8 mouse cellular contexts compared by ENCODE assay signal in the genomic region with DNA sequence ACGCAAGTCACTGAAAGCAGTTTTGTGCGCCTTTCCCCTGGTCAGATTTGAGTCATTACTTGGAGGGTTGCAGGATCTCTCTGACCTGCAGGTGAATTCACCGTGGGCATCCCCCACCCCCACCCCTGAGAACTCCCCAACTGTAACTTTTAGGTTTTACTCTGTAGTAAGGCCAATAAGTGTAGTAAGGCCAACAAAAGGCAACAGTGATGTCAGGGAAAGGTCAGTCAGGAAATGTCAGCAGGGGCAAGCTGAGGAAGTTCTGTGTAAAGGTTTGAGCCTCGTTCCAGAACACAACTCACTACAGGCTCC. TPM values are rescaled to one million over a fixed set of nuclear protein-coding genes. Genes with fewer than 3 reads are reported as not detected.
DNase-seq lines count a peak whose midpoint lies in the region; ATAC-seq and TF ChIP-seq lines count a peak whose summit lies in the region.

No protein-coding gene starts in this region.

- no peak for TF ChIP-seq POLR2A in olfactory bulb, adult 2 months (IDR thresholded peaks at IDR 0.05; ENCODE audit: insufficient read depth, low read depth, low read length)

- no peaks in the 10 kb centered on the region for H3K27me3 ChIP-seq in lung, embryonic 14.5 days (ENCODE audit: insufficient read depth, low read length)
- H3K27me3 ChIP-seq in limb, embryonic 13.5 days, result no peaks in the 10 kb centered on the region

- peak overlapping the region; percentile 89; the same call in 1 of the 2 replicates for H3K9ac ChIP-seq in lung, embryonic 14.5 days
- peak overlapping the region; percentile 89 for H3K9ac ChIP-seq in limb, embryonic 13.5 days

- no peak overlapping the region for H3K27ac ChIP-seq in lung, embryonic 14.5 days (ENCODE audit: low read depth)
- H3K27ac ChIP-seq in limb, embryonic 13.5 days, result no peak overlapping the region
- H3K27ac ChIP-seq in olfactory bulb, adult 2 months (ENCODE audit: insufficient read depth, low read depth, low read length), result no peak overlapping the region

- no peak for ATAC-seq in lung, embryonic 14.5 days (ENCODE audit: insufficient read depth)
- ATAC-seq in limb, embryonic 13.5 days (ENCODE audit: low FRiP score, low read depth), result no peak

- peak overlapping the region; percentile 95 for H3K4me3 ChIP-seq in lung, embryonic 14.5 days (ENCODE audit: low read depth, low read length)
- H3K4me3 ChIP-seq in limb, embryonic 13.5 days, result peak overlapping the region; percentile 95
- H3K4me3 ChIP-seq in olfactory bulb, adult 2 months (ENCODE audit: insufficient read depth, low read depth, low read length), result peak overlapping the region; percentile 80; the same call in 1 of the 2 replicates

- H3K9me3 ChIP-seq in lung, embryonic 14.5 days (ENCODE audit: low read depth, low read length), result no peaks in the 10 kb centered on the region
- H3K9me3 ChIP-seq in limb, embryonic 13.5 days, result no peaks in the 10 kb centered on the region

- TF ChIP-seq CTCF in lung, embryonic 14.5 days (IDR thresholded peaks at IDR 0.05; ENCODE audit: low read depth), result no peak
- TF ChIP-seq CTCF in olfactory bulb, adult 2 months (IDR thresholded peaks at IDR 0.05; ENCODE audit: insufficient read depth, low read depth, low read length), result no peak

- no peak for DNase-seq in lung, embryonic 14.5 days
- no peak for DNase-seq in lung, postnatal 36 days
- DNase-seq in fibroblast of lung, adult 2 months (ENCODE audit: low read depth), result peak; percentile 12
- DNase-seq in thymus, postnatal 25 days, result no peak
- DNase-seq in layer of hippocampus, adult 8-10 months (ENCODE audit: low spot score in 2 of 2), result no peak
- DNase-seq in layer of hippocampus, postnatal 25 days (ENCODE audit: extremely low spot score in 1 of 2, low spot score in 1 of 2), result no peak

- 0 out of 2 replicates have a peak, but pooled peaks cover 4% of the 10 kb centered on the region for H3K4me1 ChIP-seq in lung, embryonic 14.5 days (ENCODE audit: insufficient read depth)
- peaks cover 20% of the 10 kb centered on the region for H3K4me1 ChIP-seq in limb, embryonic 13.5 days
- H3K4me1 ChIP-seq in olfactory bulb, adult 2 months (ENCODE audit: control insufficient read depth, insufficient read depth, low read length), result peaks cover 18% of the 10 kb centered on the region

- peak overlapping the region; percentile 96 for H3K4me2 ChIP-seq in lung, embryonic 14.5 days
- H3K4me2 ChIP-seq in limb, embryonic 13.5 days (replicated peaks), result peak overlapping the region; percentile 97

- 0 out of 2 replicates have a peak, but pooled peaks cover 10% of the 10 kb centered on the region for H3K36me3 ChIP-seq in lung, embryonic 14.5 days (ENCODE audit: insufficient read depth)
- peaks cover 16% of the 10 kb centered on the region for H3K36me3 ChIP-seq in limb, embryonic 13.5 days

- 12% methylated on average over 4 of the region's 4 CpGs for WGBS in lung, embryonic 14.5 days
- 13% methylated on average over 4 of the region's 4 CpGs for WGBS in limb, embryonic 13.5 days
- WGBS in olfactory bulb, adult 2 months, result 10% methylated on average over 4 of the region's 4 CpGs

RNA-seq across cellular contexts. Expression of gene Atmin, which starts 1.1 kb away (rescaled TPM):
- polyA plus RNA-seq in lung, embryonic 14.5 days (2014; fragmentation: Nextera tagmentation; extraction: Ambion mirVana), result 15.4 and 15.8 TPM in 2 replicates
- 9.4 and 9.5 TPM in 2 replicates for polyA plus RNA-seq in limb, embryonic 13.5 days (2015; fragmentation: Nextera tagmentation; extraction: Ambion mirVana)
- not detected in 2 replicates for polyA plus RNA-seq in olfactory bulb, adult 2 months (2012; ENCODE audit: insufficient read depth, insufficient read length, low replicate concordance, missing spikeins)
- total RNA-seq in layer of hippocampus, adult 8-10 months (2022), result 10 to 100 TPM; 44.4 to 47.7 (median 45.2) TPM
- total RNA-seq in layer of hippocampus, postnatal 25 days (2021), result 10 to 100 TPM; 37.0 to 42.9 TPM

RNA-seq across cellular contexts. Expression of gene Cenpn, which starts 22.8 kb away (rescaled TPM):
- polyA plus RNA-seq in lung, embryonic 14.5 days (2014; fragmentation: Nextera tagmentation; extraction: Ambion mirVana), result 53.9 and 58.9 TPM in 2 replicates
- 40.2 and 41.5 TPM in 2 replicates for polyA plus RNA-seq in limb, embryonic 13.5 days (2015; fragmentation: Nextera tagmentation; extraction: Ambion mirVana)
- polyA plus RNA-seq in olfactory bulb, adult 2 months (2012; ENCODE audit: insufficient read depth, insufficient read length, low replicate concordance, missing spikeins), result not detected in 2 replicates
- total RNA-seq in layer of hippocampus, adult 8-10 months (2022), result 1 to 10 TPM; 1.1 to 1.9 (median 1.6) TPM
- total RNA-seq in layer of hippocampus, postnatal 25 days (2021), result 1 to 10 TPM; 1.2 to 1.3 TPM

RNA-seq across cellular contexts. Expression of gene Cmc2, which starts 23.1 kb away (rescaled TPM):
- 88.2 and 92.6 TPM in 2 replicates for polyA plus RNA-seq in lung, embryonic 14.5 days (2014; fragmentation: Nextera tagmentation; extraction: Ambion mirVana)
- 74.5 and 75.4 TPM in 2 replicates for polyA plus RNA-seq in limb, embryonic 13.5 days (2015; fragmentation: Nextera tagmentation; extraction: Ambion mirVana)
- polyA plus RNA-seq in olfactory bulb, adult 2 months (2012; ENCODE audit: insufficient read depth, insufficient read length, low replicate concordance, missing spikeins), result not detected in 2 replicates
- total RNA-seq in layer of hippocampus, adult 8-10 months (2022), result 10 to 100 TPM; 11.8 to 13.6 (median 13.1) TPM
- 10 to 100 TPM; 13.2 to 17.6 TPM for total RNA-seq in layer of hippocampus, postnatal 25 days (2021)

RNA-seq across cellular contexts. Expression of gene 1700030J22Rik, which starts 34.4 kb away (rescaled TPM):
- 1.8 and 1.9 TPM in 2 replicates for polyA plus RNA-seq in lung, embryonic 14.5 days (2014; fragmentation: Nextera tagmentation; extraction: Ambion mirVana)
- polyA plus RNA-seq in limb, embryonic 13.5 days (2015; fragmentation: Nextera tagmentation; extraction: Ambion mirVana), result 2.0 and 2.6 TPM in 2 replicates
- polyA plus RNA-seq in olfactory bulb, adult 2 months (2012; ENCODE audit: insufficient read depth, insufficient read length, low replicate concordance, missing spikeins), result not detected in 2 replicates
- total RNA-seq in layer of hippocampus, adult 8-10 months (2022), result 10 to 100 TPM in 1 of 4 experiments, 1 to 10 TPM in 3; 7.3 to 10.6 (median 8.6) TPM
- total RNA-seq in layer of hippocampus, postnatal 25 days (2021), result 1 to 10 TPM; 8.1 to 8.5 TPM

RNA-seq across cellular contexts. Expression of gene Gcsh, which starts 49.0 kb away (rescaled TPM):
- 142 and 143 TPM in 2 replicates for polyA plus RNA-seq in lung, embryonic 14.5 days (2014; fragmentation: Nextera tagmentation; extraction: Ambion mirVana)
- polyA plus RNA-seq in limb, embryonic 13.5 days (2015; fragmentation: Nextera tagmentation; extraction: Ambion mirVana), result 124 and 130 TPM in 2 replicates
- not detected in 2 replicates for polyA plus RNA-seq in olfactory bulb, adult 2 months (2012; ENCODE audit: insufficient read depth, insufficient read length, low replicate concordance, missing spikeins)
- 10 to 100 TPM; 46.0 to 53.2 (median 48.7) TPM for total RNA-seq in layer of hippocampus, adult 8-10 months (2022)
- total RNA-seq in layer of hippocampus, postnatal 25 days (2021), result 10 to 100 TPM; 42.0 to 45.7 TPM

Comparison
In these comparisons a context has a peak if more than half of its experiments do, and no peak if none do; other contexts are left out.
1. RNA of gene Atmin, which starts 1.1 kb away (polyA plus RNA-seq): 15.4 to 15.8 TPM in lung, embryonic 14.5 days and 9.4 to 9.5 TPM in limb, embryonic 13.5 days; not detected in olfactory bulb, adult 2 months; every median in the first group is over 10 times any median in the second.
2. RNA of gene Cenpn, which starts 22.8 kb away (polyA plus RNA-seq): 53.9 to 58.9 TPM in lung, embryonic 14.5 days and 40.2 to 41.5 TPM in limb, embryonic 13.5 days; not detected in olfactory bulb, adult 2 months; every median in the first group is over 10 times any median in the second.
3. RNA of gene Cmc2, which starts 23.1 kb away (polyA plus RNA-seq): 88.2 to 92.6 TPM in lung, embryonic 14.5 days and 74.5 to 75.4 TPM in limb, embryonic 13.5 days; not detected in olfactory bulb, adult 2 months; every median in the first group is over 10 times any median in the second.
4. Peak in every context shown above with its lines, with median percentiles within 50 percentile points of each other: H3K4me3 ChIP-seq.